Mouse (Mus musculus) CH12.LX (cell line): ENCODE results near the gene Pnliprp1. TPM values are rescaled to one million over a fixed set of nuclear protein-coding genes. Genes with fewer than 3 reads are reported as not detected.

Source experiments
- DNase-seq: peaks from one replicate; pipeline ENCODE4 v3.0.0-alpha.2; 2013; ENCODE audit errors: extremely low read depth
- H3K27ac ChIP-seq: 2 replicates; pipeline ENCODE4 v1.5.1; 2012; ENCODE audit warnings: low read depth, mild to moderate bottlenecking, control low read depth, moderate library complexity; ENCODE audit not compliant: insufficient read depth
- H3K27me3 ChIP-seq: replicated peaks from 2 replicates; pipeline ENCODE3; 2012; ENCODE audit warnings: inconsistent platforms
- H3K36me3 ChIP-seq, 2 experiments: replicated peaks in 1 of 2; 2 replicates each; pipeline versions ENCODE3 to v1.6.1; 2012; ENCODE audit warnings: inconsistent platforms in 1 of 2, low read length in 1 of 2, mild to moderate bottlenecking in 1 of 2, mixed read lengths in 1 of 2, moderate library complexity in 1 of 2; ENCODE audit not compliant: control insufficient read depth in 1 of 2, insufficient read depth in 1 of 2
- H3K4me1 ChIP-seq, 2 experiments: 2 replicates each; pipeline ENCODE4 v1.6.1; 2012; ENCODE audit warnings: inconsistent platforms in 1 of 2, moderate library complexity in 1 of 2; ENCODE audit not compliant: insufficient read depth in 2 of 2, control insufficient read depth in 1 of 2
- H3K4me2 ChIP-seq: 2 replicates; pipeline ENCODE4 v1.6.1; 2012; ENCODE audit warnings: low read depth, mild to moderate bottlenecking, control low read depth; ENCODE audit not compliant: poor library complexity, insufficient read depth, severe bottlenecking
- H3K4me3 ChIP-seq, 3 experiments: fragments of 150-350 bp in 1 of 3; sonication (generic) in 1 of 3; replicated peaks in 1 of 3; 2 replicates each; pipeline versions ENCODE3 to v1.5.1; 2011 to 2012; ENCODE audit warnings: low read depth in 2 of 3, low read length in 2 of 3, mild to moderate bottlenecking in 2 of 3, moderate library complexity in 2 of 3, control low read depth in 1 of 3, improper control_type of control experiment in 1 of 3, inconsistent platforms in 1 of 3, mixed read lengths in 1 of 3; ENCODE audit not compliant: poor library complexity in 1 of 3
- H3K79me2 ChIP-seq: replicated peaks from 2 replicates; pipeline ENCODE4 v1.6.1; 2012; ENCODE audit warnings: mild to moderate bottlenecking, moderate library complexity; ENCODE audit not compliant: control insufficient read depth, poor library complexity, insufficient read depth, severe bottlenecking; ENCODE audit errors: extremely low read depth
- H3K9ac ChIP-seq: 2 replicates; pipeline ENCODE4 v1.6.1; 2012; ENCODE audit warnings: low read depth, mild to moderate bottlenecking, control low read depth, moderate library complexity; ENCODE audit not compliant: insufficient read depth
- H3K9me3 ChIP-seq: replicated peaks from 2 replicates; pipeline ENCODE3; 2012; ENCODE audit warnings: low read length, inconsistent platforms, mixed read lengths
- CHD2 ChIP-seq: IDR thresholded peaks from 2 replicates; pipeline ENCODE4 v1.6.1; 2011; ENCODE audit warnings: low read length, improper control_type of control experiment
- E2F4 ChIP-seq: IDR thresholded peaks from 2 replicates; pipeline ENCODE4 v1.6.1; 2011; ENCODE audit warnings: low read depth, low read length, improper control_type of control experiment; ENCODE audit not compliant: insufficient replicate concordance
- ELF1 ChIP-seq: IDR thresholded peaks from 2 replicates; pipeline ENCODE4 v1.6.1; 2014; ENCODE audit warnings: low read depth, mild to moderate bottlenecking, inconsistent platforms, low read length, improper control_type of control experiment
- EP300 ChIP-seq: IDR thresholded peaks from 2 replicates; pipeline ENCODE4 v1.6.1; 2011; ENCODE audit warnings: low read length, improper control_type of control experiment
- GABPA ChIP-seq: IDR thresholded peaks from 2 replicates; pipeline ENCODE4 v1.6.1; 2012; ENCODE audit warnings: low read depth, low read length, improper control_type of control experiment, inconsistent platforms; ENCODE audit not compliant: insufficient replicate concordance
- HCFC1 ChIP-seq: IDR thresholded peaks from 2 replicates; pipeline ENCODE4 v1.6.1; 2012; ENCODE audit warnings: low read depth, mild to moderate bottlenecking, inconsistent platforms, low read length, improper control_type of control experiment
- IRF4 ChIP-seq: IDR thresholded peaks from 2 replicates; pipeline ENCODE4 v1.6.1; 2014; ENCODE audit warnings: low read depth, mild to moderate bottlenecking, inconsistent platforms, low read length, improper control_type of control experiment
- KAT2A ChIP-seq: IDR thresholded peaks from 2 replicates; pipeline ENCODE4 v1.6.1; 2012; ENCODE audit warnings: low read length, improper control_type of control experiment, inconsistent platforms; ENCODE audit not compliant: insufficient replicate concordance
- MAFK ChIP-seq: IDR thresholded peaks from 2 replicates; pipeline ENCODE4 v1.6.1; 2011; ENCODE audit warnings: low read length, improper control_type of control experiment; ENCODE audit not compliant: insufficient replicate concordance
- MAX ChIP-seq: IDR thresholded peaks from 2 replicates; pipeline ENCODE4 v1.6.1; 2011; ENCODE audit warnings: low read length, improper control_type of control experiment
- MXI1 ChIP-seq: IDR thresholded peaks from 2 replicates; pipeline ENCODE4 v1.6.1; 2011; ENCODE audit warnings: mild to moderate bottlenecking, low read depth, low read length, improper control_type of control experiment
- MYC ChIP-seq: IDR thresholded peaks from 2 replicates; pipeline ENCODE4 v1.6.1; 2011; ENCODE audit warnings: low read depth, mild to moderate bottlenecking, improper control_type of control experiment, low read length
- NELFE ChIP-seq: IDR thresholded peaks from 2 replicates; pipeline ENCODE4 v1.6.1; 2011; ENCODE audit warnings: low read depth, low read length, improper control_type of control experiment
- NRF1 ChIP-seq: IDR thresholded peaks from 2 replicates; pipeline ENCODE4 v1.6.1; 2014; ENCODE audit warnings: low read depth, mild to moderate bottlenecking, inconsistent platforms, low read length, improper control_type of control experiment, moderate library complexity
- PAX5 ChIP-seq: IDR thresholded peaks from 2 replicates; pipeline ENCODE4 v1.6.1; 2012; ENCODE audit warnings: low read length, inconsistent platforms, mixed read lengths
- POLR2A ChIP-seq: IDR thresholded peaks from 2 replicates; pipeline ENCODE4 v1.6.1; 2011; ENCODE audit warnings: low read depth, mild to moderate bottlenecking, improper control_type of control experiment, low read length
- POLR2AphosphoS2 ChIP-seq: IDR thresholded peaks from 2 replicates; pipeline ENCODE4 v1.6.1; 2011; ENCODE audit warnings: low read depth, low read length, improper control_type of control experiment
- RCOR1 ChIP-seq: conservative IDR thresholded peaks from 2 replicates; pipeline ENCODE4 v1.6.1; 2012; ENCODE audit warnings: low read depth, mild to moderate bottlenecking, inconsistent platforms, low read length, improper control_type of control experiment
- TBP ChIP-seq: conservative IDR thresholded peaks from 2 replicates; pipeline ENCODE4 v1.6.1; 2011; ENCODE audit warnings: low read depth, low read length, improper control_type of control experiment
- TCF12 ChIP-seq: IDR thresholded peaks from 2 replicates; pipeline ENCODE4 v1.6.1; 2014; ENCODE audit warnings: low read depth, mild to moderate bottlenecking, inconsistent platforms, low read length, improper control_type of control experiment
- USF1 ChIP-seq: IDR thresholded peaks from 2 replicates; pipeline ENCODE4 v1.6.1; 2014; ENCODE audit warnings: low read depth, mild to moderate bottlenecking, inconsistent platforms, low read length, improper control_type of control experiment
- USF2 ChIP-seq: conservative IDR thresholded peaks from 2 replicates; pipeline ENCODE4 v1.6.1; 2011; ENCODE audit warnings: low read depth, low read length, improper control_type of control experiment
- ZKSCAN1 ChIP-seq: IDR thresholded peaks from 2 replicates; pipeline ENCODE4 v1.6.1; 2012; ENCODE audit warnings: low read depth, inconsistent platforms, low read length, improper control_type of control experiment, borderline replicate concordance
- ZNF384 ChIP-seq: IDR thresholded peaks from 2 replicates; pipeline ENCODE4 v1.6.1; 2012; ENCODE audit warnings: low read depth, low read length, improper control_type of control experiment, inconsistent platforms
- dilution Hi-C: fragments of 300-500 bp; cut with MboI; formaldehyde crosslinking; loops from 2 replicates; pipeline ENCODE4 v1.14.3; 2020; ENCODE audit warnings: low sequenced_read_pairs; ENCODE audit not compliant: extremely low pct_unique_long_range_greater_than_20kb, extremely low pct_ligation_motif_present
- in situ Hi-C: fragments of 300-500 bp; cut with MboI; formaldehyde crosslinking; loops from 3 replicates; pipeline ENCODE4 v1.14.3; 2019; ENCODE audit warnings: low sequenced_read_pairs, low pct_ligation_motif_present, low pct_unique_long_range_greater_than_20kb, mixed read lengths
- polyA plus RNA-seq: library from polyadenylated mRNA; unstranded; fragments of >175 nt; gene quantifications from 2 replicates; pipeline ENCODE4 v1.2.1, GENCODE M21; 2012; ENCODE audit warnings: low read depth; ENCODE audit not compliant: insufficient read length
- total RNA-seq, 2 experiments: library from RNA; depleted of rRNA; stranded (reverse); fragments of 300-350 nt in 1 of 2; fragments of >200 nt in 1 of 2; gene quantifications; 2 replicates each; pipeline ENCODE4 v1.2.3; 2012 to 2014

Pnliprp1 gene
- total and polyA plus RNA-seq, 3 experiments = not detected

DNA sequence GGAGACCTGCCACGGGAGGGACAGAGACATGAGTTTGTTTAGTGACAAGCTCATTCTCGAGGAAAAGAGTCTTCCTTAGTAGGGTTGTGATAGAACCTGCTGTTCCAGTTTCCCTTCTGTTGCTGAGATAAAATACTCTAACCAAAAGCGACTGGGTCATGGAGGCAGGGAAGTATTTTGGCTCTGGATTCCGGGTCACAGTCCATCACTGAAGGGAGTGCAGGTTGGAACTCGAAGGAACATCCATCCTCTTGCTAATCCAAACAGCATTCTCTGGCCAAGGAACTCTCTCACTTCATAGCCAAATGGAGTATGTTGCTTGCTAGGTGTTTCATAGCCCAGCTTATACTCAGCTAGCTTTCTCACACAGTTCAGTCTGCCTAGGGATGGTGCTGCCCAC, 47.8 kb downstream of the Pnliprp1 start:
- Histone ChIP-seq H3K4me1 (peaks cover 2 to 5% of the 10 kb centered on the region in 2 experiments), H3K9ac (no peak overlapping the region), H3K27me3 (no peaks in the 10 kb centered on the region), H3K9me3 (no peaks in the 10 kb centered on the region), H3K27ac (no peak overlapping the region), H3K79me2 (no peaks in the 10 kb centered on the region), H3K36me3 (no peaks in the 10 kb centered on the region), H3K4me2 (no peak overlapping the region), H3K4me3 (no peak overlapping the region)
- no peak for DNase-seq
- TF ChIP-seq EP300 (no peak), POLR2A (no peak), E2F4 (no peak), HCFC1 (no peak), USF2 (no peak), TCF12 (no peak), USF1 (no peak), GABPA (no peak), ZKSCAN1 (no peak), MAX (no peak)
- in situ Hi-C loops (no loop called here), dilution Hi-C loops (no loop called here)

DNA sequence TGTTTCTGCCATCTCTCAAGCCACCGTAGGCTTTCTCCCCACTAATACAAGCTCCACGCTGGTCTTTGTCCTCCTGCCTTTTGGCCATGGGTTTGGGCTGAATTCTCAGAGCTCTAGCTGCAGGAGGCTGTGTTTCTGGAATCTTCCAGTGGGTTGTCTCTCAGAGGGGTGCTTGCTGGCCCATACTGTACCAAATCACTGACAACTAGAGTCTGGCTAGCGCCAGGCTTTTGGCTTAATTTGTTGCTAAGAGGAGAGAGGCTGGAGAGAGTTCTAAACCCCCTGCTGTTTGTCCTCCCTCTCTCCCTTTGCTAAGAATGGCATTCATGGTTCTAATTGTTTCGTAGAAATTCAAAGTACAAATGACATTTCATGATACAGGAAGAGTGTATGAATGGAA, 52.9 kb downstream of the Pnliprp1 start:
- TF ChIP-seq POLR2AphosphoS2 (no peak), KAT2A (no peak)
- no peaks in the 10 kb centered on the region for H3K4me1 ChIP-seq
- H3K4me2 ChIP-seq = no peak overlapping the region
- no peak overlapping the region for H3K27ac ChIP-seq
- no peaks in the 10 kb centered on the region for H3K9me3 ChIP-seq
- no peaks in the 10 kb centered on the region for H3K79me2 ChIP-seq
- in situ Hi-C loops = no loop called here
- dilution Hi-C loops = no loop called here
- no peaks in the 10 kb centered on the region for H3K36me3 ChIP-seq
- no peak overlapping the region for H3K4me3 ChIP-seq
- no peaks in the 10 kb centered on the region for H3K27me3 ChIP-seq
- no peak overlapping the region for H3K9ac ChIP-seq
- no peak for DNase-seq

DNA sequence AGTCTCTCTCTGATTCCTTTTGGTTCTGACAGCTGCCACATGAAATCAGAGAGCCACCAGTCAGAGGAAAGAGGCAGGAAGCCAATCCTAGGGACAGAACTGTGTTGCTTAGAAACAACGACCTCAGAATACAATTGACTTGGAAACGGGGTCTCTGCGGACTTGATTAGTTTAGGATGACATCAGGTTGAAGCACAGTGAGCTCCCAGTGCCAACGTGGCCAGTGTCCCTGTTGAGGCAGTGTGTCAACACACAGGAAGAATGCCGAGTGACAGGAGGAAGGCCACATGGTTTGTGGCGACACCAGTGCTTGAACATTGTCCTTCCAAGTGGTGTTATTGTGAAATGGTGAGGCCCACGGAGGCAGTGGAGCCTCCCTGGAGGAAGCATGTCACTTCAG, 55.3 kb downstream of the Pnliprp1 start:
- Histone ChIP-seq H3K4me2 (no peak overlapping the region), H3K27ac (no peak overlapping the region), H3K36me3 (no peaks in the 10 kb centered on the region), H3K79me2 (no peaks in the 10 kb centered on the region), H3K27me3 (no peaks in the 10 kb centered on the region), H3K4me3 (no peak overlapping the region), H3K9me3 (no peaks in the 10 kb centered on the region), H3K4me1 (no peaks in the 10 kb centered on the region), H3K9ac (no peak overlapping the region)
- TF ChIP-seq MAFK = no peak
- TF ChIP-seq KAT2A = no peak
- TF ChIP-seq MXI1 = no peak
- no peak for TF ChIP-seq POLR2A
- TF ChIP-seq IRF4 = no peak
- TF ChIP-seq CHD2 = no peak
- no peak for TF ChIP-seq NRF1
- TF ChIP-seq NELFE = no peak
- TF ChIP-seq MYC = no peak
- TF ChIP-seq MAX = no peak
- no peak for TF ChIP-seq RCOR1
- TF ChIP-seq ZNF384 = no peak
- no peak for TF ChIP-seq PAX5
- no peak for TF ChIP-seq ELF1
- TF ChIP-seq TBP = no peak
- in situ Hi-C loops (no loop called here), dilution Hi-C loops (no loop called here)
- no peak for DNase-seq
